Mouse (Mus musculus): Measurements from ENCODE around the gene Fam20b. TPM values are rescaled to one million over a fixed set of nuclear protein-coding genes. Genes with fewer than 3 reads are reported as not detected.

The Fam20b gene
- total RNA-seq, 2 experiments from 2014 or later = 26.8 to 27.2 TPM

- DNase-seq = no peak
- intact Hi-C loops (cut with DNase I; ENCODE audit: low total_unique reads) = no loop called here
These were observed 72.9 kb downstream of the Fam20b start for GRCm38 (mm10) chr1:156645971-156646370.

GRCm38 (mm10) chr1:156644780-156645523, 73.9 kb downstream of the Fam20b start:
- intact Hi-C loops (cut with DNase I; ENCODE audit: low total_unique reads) = loop anchor here (5.0 kb wide), 1 partner anchor 32 kb away; no protein-coding TSS in a partner anchor
- no peak for DNase-seq

GRCm38 (mm10) chr1:156644061-156644460, 74.8 kb downstream of the Fam20b start:
- no peak for DNase-seq
- intact Hi-C loops (cut with DNase I; ENCODE audit: low total_unique reads) = loop anchor here (5.0 kb wide), 1 partner anchor 33 kb away; no protein-coding TSS in a partner anchor

- intact Hi-C loops (cut with DNase I; ENCODE audit: low total_unique reads) = loop anchor here (5.0 kb wide), 1 partner anchor 34 kb away; no protein-coding TSS in a partner anchor
These were observed 76.1 kb downstream of the Fam20b start for GRCm38 (mm10) chr1:156642813-156643212.

GRCm38 (mm10) chr1:156641808-156642207, 77.1 kb downstream of the Fam20b start:
- DNase-seq = no peak
- intact Hi-C loops (cut with DNase I; ENCODE audit: low total_unique reads) = loop anchor here (5.0 kb wide), 1 partner anchor 35 kb away; no protein-coding TSS in a partner anchor

More at GRCm38 (mm10) chr1:156642813-156643212, 76.1 kb downstream of the Fam20b start:
- no peak for DNase-seq

- no peak for DNase-seq
- intact Hi-C loops (cut with DNase I; ENCODE audit: low total_unique reads) = loop anchor here (5.0 kb wide), 1 partner anchor 37 kb away; no protein-coding TSS in a partner anchor
These were observed 78.3 kb downstream of the Fam20b start for GRCm38 (mm10) chr1:156640577-156640976.

GRCm38 (mm10) chr1:156639455-156639854, 79.4 kb downstream of the Fam20b start:
- DNase-seq = no peak
- intact Hi-C loops (cut with DNase I; ENCODE audit: low total_unique reads) = no loop called here

GRCm38 (mm10) chr1:156635148-156635547, 83.7 kb downstream of the Fam20b start:
- DNase-seq = no peak

GRCm38 (mm10) chr1:156633095-156633494, 85.8 kb downstream of the Fam20b start:
- no peak for DNase-seq

More at GRCm38 (mm10) chr1:156635148-156635547, 83.7 kb downstream of the Fam20b start:
- intact Hi-C loops (cut with DNase I; ENCODE audit: low total_unique reads) = no loop called here

GRCm38 (mm10) chr1:156630965-156631364, 87.9 kb downstream of the Fam20b start:
- intact Hi-C loops (cut with DNase I; ENCODE audit: low total_unique reads) = loop anchor here (5.0 kb wide), 1 partner anchor 89 kb away; no protein-coding TSS in a partner anchor
- no peak for DNase-seq

More at GRCm38 (mm10) chr1:156633095-156633494, 85.8 kb downstream of the Fam20b start:
- intact Hi-C loops (cut with DNase I; ENCODE audit: low total_unique reads) = loop anchor here (5.0 kb wide), 1 partner anchor 91 kb away; no protein-coding TSS in a partner anchor

- intact Hi-C loops (cut with DNase I; ENCODE audit: low total_unique reads) = loop anchor here (5.0 to 10.0 kb wide), 2 partner anchors 88 to 205 kb away; partner anchors contain the start of gene Axdnd1
- no peak for DNase-seq
These were observed 88.9 kb downstream of the Fam20b start for GRCm38 (mm10) chr1:156629984-156630383.

Other genes with a start within 250 kb of the Fam20b start
- gene Soat1, start 244.8 kb downstream of the Fam20b start, total RNA-seq (2021) = 10 to 100 TPM in 1 of 2 experiments, 1 to 10 TPM in 1; 7.7 to 10.0 TPM
- gene Gm10031, start 195.1 kb downstream of the Fam20b start, total RNA-seq (2021) = 10 to 100 TPM; 35.3 to 36.8 TPM
- 10 to 100 TPM; 12.9 to 14.1 TPM for gene Abl2, start 160.3 kb downstream of the Fam20b start, total RNA-seq (2021)
- 1 to 10 TPM; 5.3 to 7.4 TPM for gene Tor3a, start 44.7 kb downstream of the Fam20b start, total RNA-seq (2021)
- gene Angptl1, start 119.5 kb upstream of the Fam20b start, total RNA-seq (2021) = 10 to 100 TPM; 26.8 to 38.1 TPM
- gene Ralgps2, start 220.5 kb upstream of the Fam20b start, total RNA-seq (2021) = 1 to 10 TPM; 5.1 to 6.4 TPM